Mouse (Mus musculus) urinary bladder, postnatal 36 days (tissue): ENCODE measurements around the gene Naa80.
"Not testable (repeated sequence)": the region's sequence is repeated elsewhere in the genome, so short reads cannot be mapped to it uniquely, and the experiment has no call there.

Experiments
- DNase-seq, 2 experiments: peaks; one replicate each; pipeline ENCODE4 v3.0.0; 2022; ENCODE audit warnings: low spot score in 2 of 2, mixed read lengths in 1 of 2

Gene Naa80

DNA sequence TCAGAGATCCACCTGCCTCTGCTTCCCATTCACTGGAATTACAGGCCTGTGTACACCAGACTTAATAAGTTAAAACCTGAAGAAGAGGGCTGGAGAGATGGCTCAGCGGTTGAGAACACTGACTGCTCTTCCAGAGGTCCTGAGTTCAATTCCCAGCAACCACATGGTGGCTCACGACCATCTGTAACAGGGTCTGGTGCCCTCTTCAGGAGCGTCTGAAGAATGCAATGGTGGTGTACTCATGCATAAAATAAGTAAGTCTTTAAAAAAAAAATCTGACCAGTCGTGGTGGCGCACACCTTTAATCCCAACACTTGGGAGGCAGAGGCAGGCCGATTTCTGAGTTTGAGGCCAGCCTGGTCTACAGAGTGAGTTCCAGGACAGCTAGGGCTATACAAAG lies 4.9 kb upstream of the Naa80 start:
- not testable (repeated sequence) for DNase-seq

DNA sequence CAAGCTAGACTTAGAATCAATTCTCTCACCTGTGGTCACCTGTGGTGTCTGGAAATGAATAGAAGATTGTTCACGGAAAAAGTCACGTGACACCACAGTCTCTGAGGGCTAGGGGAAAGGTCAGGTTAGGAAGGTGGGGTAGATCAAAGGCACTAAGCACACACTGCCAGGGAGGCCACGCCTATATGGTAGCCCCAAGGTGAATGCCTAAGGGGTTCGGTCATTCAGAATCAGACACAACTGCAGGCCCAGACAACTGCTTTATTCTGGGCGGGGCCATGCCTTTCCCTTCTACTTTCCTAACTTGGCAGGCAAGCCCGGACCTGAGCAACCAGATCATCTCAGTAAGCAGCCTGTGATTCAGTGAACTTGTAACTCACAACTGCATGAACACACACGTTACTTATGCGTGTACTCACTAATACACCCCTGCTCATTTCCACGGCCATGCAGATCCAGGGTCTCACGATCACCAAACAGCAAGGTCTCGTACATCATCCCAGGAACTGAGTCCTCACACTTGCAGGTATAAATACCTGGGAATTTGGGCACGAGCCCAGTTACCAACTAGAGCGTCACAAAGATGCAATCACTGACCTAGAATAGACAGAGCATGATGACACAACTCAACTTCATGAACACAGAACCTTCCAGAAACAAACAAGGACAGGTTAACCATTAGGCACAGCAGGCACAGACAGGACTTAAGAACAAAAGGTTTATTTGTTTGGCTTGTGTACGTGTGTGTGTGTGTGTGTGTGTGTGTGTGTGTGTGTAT lies 2.9 kb upstream of the Naa80 start:
- DNase-seq: peak; percentile 74 to 76

DNA sequence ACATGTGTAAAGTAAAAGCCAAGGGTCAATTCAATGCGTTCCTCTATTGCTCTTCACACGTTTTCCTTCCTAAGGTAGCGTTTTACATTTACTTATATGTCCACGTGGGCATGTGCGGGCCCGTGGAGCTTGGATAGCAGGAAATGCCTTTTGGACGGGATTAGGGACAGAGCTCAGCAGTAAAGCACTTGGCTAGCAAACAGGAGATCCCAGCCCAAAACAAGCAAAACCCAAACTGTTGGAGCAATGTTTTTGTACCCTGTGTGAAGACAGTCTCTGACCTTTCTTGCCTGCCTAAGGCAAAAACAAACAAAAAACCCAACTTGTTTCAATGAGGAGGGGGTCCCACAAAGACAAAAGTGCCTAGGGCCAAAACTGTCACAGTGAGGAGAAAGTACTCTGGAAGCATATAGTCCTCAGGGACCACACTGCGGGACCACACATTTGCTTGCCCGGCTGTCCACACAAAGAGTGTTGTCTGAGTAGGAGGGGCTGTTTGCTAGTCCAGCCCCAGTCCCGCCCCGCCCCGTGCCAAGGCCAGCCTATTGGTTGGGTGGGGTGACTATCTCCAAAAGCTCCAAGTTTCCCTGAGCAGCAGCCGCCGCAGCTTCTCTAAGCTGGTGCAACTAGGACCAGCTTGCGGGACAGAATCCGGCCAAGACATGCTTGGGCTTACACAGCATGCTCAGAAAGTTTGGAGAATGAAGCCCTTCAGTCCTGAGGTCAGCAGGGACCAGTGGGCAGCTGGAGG lies 2.2 kb upstream of the Naa80 start, which contains the start of gene Hyal1:
Gene Hyal1, plus strand, starts transcription at position 571 of the 751 bp plus-strand sequence.
- DNase-seq: peak; percentile 81 to 88

DNA sequence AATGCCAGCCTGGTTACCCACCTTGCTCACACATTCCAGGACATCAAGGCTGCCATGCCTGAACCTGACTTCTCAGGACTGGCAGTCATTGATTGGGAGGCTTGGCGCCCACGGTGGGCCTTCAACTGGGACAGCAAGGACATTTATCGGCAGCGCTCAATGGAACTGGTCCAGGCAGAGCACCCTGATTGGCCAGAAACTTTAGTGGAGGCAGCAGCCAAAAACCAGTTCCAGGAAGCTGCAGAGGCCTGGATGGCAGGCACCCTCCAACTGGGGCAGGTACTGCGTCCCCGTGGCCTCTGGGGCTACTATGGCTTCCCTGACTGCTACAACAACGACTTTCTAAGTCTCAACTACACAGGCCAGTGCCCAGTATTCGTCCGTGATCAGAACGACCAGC lies 816 bp upstream of the Naa80 start:
- DNase-seq: no peak

DNA sequence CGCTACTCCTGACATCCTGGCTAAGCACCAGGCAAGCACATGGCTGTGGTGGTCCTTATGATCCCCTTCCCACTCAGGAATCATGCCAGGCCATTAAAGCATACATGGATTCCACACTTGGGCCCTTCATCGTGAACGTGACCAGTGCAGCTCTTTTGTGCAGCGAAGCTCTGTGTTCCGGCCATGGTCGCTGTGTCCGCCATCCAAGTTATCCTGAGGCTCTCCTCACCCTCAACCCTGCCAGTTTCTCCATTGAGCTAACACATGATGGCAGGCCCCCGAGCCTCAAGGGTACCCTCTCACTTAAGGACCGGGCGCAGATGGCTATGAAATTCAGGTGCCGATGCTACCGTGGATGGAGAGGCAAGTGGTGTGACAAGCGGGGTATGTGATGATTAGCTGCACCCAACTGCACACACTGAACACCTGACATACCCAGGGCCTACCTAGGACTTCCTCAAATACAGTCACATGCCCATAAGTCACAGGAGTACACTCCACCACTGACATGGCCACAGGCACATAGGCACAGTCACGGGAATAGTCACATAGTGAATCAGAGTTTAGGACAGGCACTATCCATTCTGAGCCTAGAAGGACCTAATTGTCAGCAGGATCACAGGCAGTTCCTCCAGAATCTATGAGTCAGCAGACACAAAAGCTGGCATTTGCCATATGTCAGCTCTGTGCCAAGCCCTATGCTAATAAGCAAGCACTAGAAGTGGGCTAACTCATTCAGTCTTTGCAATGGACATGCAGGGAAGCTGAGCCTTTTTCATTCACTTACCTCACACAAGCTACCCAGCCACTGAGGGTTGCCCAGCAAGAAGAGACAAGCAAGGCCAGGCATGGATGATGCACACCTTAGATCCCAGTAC lies 575 bp downstream of the Naa80 start:
- DNase-seq: no peak

DNA sequence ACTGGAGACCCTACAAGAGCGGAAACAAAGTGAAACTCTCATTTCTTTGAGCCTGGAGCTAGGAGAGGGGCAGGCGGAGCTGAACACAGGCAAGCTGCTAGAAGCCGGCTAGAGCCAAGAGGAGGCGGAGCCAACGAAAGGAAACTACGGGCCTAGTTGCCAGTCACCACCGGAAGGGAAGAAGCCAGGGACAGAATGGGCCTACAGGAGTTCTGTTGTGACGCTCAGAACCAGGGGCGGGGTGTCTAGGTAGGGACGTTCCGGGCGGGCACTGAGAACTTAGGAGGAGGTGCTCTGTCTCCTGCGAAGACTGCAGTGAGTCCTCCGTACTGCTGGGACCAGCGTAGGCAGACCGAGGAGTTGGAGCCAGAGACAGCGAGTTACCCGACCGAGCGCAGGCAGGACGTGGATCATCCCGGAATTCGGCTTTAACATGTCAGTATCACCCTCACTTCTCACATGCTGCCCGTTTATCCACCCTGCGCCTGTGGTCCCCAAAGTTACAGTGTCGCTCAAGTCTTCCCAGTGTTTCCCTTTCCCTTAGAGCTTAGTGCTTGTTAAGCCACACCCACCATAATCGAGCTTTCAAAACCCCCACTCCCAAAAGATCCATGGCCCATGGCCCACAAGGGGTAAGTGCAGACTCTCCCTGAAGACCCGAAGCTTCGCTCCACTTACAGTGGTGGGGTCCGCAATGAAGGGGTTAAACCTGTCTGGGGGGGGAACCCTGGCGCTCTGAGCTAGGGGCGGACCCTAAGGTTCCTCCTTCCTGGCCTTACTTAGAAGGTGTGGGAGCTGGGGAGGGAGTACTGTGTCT lies 2.0 kb downstream of the Naa80 start, which contains the start of gene Hyal3:
Gene Hyal3, plus strand, starts transcription at position 318 of the 817 bp plus-strand sequence.
- peak; percentile 84 to 92 for DNase-seq

DNA sequence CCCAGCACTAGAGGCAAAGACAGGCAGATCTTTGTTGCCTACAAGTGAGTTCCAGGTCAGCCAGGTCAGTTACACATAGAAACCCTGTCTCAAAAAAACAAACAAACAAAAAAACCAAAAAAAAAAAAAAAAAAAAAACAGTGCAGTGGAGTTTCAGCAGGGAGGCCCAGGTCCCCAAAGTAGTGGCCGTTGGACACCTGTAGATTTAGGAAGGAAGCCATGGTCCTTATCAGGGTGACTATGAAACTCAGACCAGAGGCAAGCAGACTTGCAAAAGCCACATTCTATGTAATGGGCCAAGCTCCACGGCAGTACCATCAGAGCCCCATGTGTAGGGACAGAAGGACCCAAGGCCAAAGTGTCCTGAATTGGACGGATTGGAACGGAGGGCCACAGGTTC lies 2.9 kb downstream of the Naa80 start:
- no peak for DNase-seq

DNA sequence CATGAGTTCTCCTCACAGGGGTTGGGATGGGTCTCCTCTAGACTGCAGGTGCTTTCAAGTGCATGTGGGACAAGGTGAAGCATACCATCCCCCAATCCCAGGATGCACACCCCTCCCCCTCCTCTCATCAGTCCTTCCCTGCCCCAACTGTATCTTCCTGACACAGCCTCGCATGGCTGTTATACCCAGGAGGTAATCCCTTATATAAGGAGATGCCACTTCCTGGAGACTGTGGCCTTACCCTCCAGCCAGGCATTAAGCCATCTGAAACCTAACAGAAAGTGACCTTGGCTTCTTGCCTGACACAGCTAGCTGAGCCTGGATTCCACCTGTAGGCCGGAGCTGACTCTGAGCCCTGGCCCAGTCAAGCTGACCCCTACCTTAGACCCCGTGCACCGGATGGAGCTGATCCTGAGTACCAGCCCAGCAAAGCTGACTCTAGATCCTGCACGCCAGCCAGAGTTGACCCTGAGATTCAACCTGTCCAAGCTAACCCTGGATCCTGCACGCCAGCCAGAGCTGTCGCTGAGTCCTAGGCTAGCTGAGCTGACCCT lies 3.9 kb downstream of the Naa80 start:
- no peak for DNase-seq

DNA sequence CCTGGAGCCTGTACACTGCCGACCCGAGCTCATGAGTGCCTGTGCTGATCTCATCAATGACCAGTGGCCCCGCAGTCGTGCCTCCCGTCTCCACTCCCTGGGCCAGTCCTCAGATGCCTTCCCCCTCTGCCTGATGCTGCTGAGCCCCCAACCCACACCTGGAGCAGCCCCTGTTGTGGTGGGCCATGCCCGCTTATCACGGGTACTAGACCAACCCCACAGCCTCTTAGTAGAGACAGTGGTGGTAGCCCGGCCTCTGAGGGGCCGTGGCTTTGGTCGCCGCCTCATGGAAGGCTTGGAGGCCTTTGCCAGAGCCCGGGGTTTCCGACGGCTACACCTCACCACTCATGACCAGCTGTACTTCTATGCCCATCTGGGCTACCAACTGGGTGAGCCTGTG lies 4.5 kb downstream of the Naa80 start:
- DNase-seq: no peak

DNA sequence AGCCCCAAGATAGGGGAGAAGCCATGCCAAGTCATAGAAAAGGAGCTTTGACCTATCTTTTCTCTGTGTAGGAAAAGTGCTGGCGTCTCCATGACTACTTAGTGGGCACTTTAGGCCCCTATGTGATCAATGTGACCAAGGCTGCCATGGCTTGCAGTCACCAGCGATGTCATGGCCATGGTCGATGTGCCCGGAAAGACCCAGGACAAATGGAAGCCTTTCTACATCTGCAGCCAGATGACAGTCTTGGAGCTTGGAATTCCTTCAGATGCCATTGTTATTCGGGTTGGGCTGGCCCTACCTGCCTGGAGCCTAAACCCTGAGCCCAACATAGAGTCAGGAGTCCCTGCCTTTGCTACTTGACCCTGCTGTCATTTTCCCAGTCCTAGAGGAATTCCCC lies 7.8 kb downstream of the Naa80 start:
- DNase-seq: no peak

DNA sequence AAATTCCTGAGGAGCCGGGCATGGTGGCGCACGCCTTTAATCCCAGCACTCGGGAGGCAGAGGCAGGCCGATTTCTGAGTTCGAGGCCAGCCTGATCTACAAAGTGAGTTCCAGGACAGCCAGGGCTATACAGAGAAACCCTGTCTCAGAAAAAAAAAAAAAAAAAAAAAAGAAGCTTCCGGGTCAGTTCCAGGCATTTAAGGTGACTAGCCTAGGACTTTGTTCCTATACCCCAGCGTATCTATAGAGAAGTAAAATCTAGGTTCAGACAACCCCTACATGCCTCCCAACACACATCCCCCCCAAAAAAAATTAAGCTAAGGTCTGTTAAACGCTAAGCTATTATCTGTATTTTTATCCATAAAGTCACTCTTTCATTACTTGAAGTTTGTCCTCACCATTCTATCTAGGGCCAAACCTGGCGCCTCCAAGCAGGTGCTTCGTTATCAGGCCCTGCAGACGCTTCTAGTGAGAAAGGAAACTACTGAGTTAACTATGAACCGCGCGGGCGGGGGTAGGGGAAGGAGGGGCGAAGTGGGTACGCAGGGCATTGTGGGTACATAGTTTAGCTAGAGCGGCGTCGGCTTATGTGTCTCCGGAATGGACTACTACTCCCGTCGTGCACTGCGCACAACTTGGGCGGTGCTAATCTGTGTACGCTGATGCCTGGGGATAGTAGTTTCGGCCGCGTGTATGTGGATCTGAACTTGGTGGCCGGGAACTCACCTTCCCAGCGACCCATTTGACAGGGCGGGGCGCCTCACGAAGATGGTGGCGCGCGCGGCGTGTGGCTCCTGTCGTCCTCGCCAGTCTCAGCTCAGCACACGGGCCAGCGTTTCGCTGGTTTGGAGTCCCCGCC lies 8.5 kb downstream of the Naa80 start, which contains the start of gene Ifrd2:
Gene Ifrd2, plus strand, starts transcription at position 669 of the 859 bp plus-strand sequence.
- DNase-seq: peak; percentile 93 to 97

DNA sequence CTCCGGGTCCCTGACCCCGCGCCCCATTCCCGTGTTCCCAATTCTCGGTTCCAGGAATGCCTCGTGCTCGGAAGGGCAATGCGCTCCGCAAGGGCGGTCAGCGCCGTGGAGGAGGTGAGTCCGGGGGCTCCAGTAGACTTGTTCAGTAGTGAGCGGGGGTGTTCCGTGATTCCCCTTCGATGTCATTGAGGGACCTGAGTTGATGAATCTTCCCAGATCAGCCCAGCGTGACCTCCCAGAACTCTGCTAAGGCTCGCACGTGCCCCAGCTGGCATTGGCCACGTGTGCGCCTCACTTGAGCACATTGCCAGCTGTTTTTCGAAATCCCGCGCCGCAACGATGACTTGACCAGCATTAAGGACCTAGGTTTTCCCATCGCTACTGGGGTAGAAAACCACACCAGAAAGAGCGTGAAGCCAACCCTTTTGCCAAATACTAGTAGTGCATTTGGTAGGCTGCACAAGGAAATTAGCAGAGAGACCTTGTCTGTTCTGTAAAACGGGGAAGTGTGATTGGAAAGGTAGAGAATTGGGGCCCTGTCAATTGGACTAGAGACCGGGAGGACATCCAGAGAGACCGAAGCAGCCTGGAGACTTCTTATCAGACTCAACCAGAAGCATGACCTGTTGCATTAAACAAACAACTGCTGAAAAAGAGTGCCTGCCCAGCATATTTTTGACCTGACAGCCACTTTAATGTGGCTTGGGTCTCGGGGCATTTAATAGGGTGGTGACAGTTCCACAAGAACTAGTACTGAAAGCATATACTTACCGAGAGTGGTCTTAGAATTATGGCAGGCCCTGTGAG lies 9.3 kb downstream of the Naa80 start:
- DNase-seq: peak in 1 of 2 experiments; percentile 66

DNA sequence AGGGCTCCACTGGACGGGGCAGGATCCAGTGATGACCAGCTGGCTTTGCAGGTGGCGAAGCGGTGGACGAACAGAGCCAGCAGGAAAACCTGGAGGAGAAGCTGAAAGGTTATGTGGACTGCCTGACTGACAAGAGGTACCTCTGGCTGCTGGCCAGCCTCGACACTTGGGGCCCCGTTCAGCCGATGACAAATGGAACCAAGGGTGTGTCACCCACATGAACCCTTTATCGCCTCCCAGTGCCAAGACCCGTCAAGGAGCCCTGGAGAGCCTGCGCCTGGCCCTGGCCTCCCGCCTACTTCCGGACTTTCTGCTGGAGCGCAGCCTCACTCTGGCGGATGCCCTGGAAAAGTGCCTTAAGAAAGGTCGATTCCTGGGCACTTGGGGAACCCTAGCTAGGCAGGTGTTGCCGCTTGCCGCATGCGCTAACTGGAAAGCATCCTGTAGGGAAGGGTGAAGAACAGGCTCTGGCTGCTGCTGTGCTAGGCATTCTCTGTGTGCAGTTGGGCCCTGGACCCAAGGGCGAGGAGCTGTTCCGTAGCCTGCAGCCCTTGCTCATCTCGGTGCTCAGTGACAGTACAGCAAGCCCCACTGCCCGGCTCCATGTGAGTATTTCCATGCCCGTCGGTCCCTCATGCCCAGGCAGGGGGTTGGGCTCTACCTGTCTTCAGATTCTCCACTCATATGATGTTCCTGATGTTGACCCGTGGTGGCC lies 11.5 kb downstream of the Naa80 start:
- DNase-seq: no peak

DNA sequence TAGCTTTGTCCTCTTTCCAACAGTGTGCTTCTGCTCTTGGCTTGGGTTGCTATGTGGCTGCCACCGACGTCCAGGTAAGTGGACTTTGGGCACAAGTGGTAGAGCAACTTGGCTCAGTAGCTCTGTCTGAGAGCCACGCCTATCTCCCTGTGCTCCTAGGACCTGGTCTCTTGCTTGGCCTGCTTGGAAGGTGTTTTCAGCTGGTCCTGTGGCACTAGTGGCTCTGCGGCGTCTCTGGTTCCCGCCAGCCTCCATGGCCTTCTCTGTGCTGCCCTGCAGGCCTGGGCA lies 12.0 kb downstream of the Naa80 start:
- no peak for DNase-seq

DNA sequence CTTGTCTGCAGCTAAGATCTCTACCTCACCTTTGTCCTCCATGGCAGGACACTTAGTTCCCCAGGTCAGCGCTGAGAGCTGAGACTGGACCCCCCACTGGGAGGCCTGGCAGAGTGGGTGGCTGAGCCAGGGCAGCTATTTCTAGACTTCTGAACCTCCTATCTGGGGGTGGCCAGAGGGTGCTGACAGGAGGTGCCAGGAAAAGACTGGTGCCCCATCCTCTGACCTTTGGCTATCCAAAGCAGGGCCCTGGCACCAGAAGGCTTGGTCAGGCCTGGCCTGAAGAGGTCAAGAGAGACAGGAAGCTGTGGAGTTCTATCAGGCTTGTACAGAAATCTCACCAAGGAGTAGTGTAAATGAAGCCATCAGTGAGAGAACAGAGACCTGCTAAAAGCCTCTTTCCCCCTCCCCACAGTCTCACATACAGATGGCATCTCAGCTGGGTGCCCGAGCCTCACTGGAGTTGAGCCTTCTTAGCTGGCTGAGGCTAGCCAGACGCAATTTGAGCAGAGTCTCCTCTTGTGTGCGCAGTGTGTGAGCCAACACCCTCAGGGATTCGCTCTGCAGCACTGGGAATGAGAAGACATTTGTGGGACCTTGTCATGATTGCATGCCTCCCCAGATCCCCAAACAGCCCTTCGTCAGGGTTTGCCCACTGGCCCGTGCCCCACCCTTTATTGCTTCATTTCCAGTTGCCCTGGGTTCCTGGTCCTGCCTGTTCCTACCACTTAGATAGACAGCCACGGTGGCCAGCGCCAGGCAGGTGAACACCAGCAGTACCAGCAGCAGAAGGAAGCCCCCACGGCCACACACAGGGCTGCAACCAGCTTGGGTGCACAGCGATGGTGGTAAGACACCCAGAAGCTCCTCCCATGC lies 14.7 kb downstream of the Naa80 start:
- no peak for DNase-seq

DNA sequence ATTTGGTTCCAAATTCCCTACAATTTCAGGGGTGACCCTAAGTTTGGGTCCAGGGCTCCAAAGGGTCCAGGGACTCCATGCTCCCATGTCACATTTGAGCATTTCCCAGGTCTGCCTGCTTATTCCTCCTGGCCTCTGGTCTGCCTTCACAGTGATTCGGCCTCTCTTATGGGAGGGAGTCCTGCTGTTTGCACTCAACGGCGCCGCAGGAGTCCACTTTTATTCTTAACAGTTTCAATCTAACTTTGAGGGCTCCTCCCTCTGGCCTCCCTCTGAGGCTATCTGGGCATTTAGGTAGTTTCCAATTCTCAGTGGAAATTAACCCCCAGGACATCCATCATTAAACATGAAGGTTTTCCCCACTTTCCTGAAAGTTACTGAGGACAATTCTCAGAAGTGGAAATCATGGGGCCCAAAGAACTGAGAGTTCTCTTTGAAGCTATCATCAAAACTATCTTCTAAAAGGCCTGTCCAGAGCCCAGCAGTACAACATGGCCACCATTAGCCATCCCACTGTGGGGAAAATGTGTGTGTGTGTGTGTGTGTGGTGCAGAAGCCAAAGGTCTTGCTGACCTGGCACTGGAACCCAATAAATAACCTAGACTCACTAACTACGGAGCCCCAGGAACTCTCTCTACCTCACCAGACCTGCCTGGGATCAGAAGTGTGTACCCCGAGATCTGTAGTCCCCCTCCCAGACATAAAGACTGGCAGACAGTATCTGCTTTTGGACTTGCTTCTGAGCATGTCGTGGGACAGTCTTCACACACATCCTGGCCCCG lies 15.8 kb downstream of the Naa80 start:
- DNase-seq: no peak
